Mouse (Mus musculus) urinary bladder, postnatal 4 days (tissue): ENCODE measurements around the gene Colq.

ENCODE experiments used
- DNase-seq, 2 experiments: peaks; one replicate each; pipeline ENCODE4 v3.0.0; 2021 to 2022; ENCODE audit warnings: low spot score in 2 of 2

The Colq gene

GRCm38 (mm10) chr14:31530847-31531246 is 60.3 kb downstream of the Colq start:
- DNase-seq: no peak

- DNase-seq: no peak
Measured at GRCm38 (mm10) chr14:31525040-31525810, 65.9 kb downstream of the Colq start.

GRCm38 (mm10) chr14:31521318-31521717 is 69.8 kb downstream of the Colq start:
- no peak for DNase-seq

GRCm38 (mm10) chr14:31519165-31519564 is 72.0 kb downstream of the Colq start:
- DNase-seq: no peak

- no peak for DNase-seq
Measured at GRCm38 (mm10) chr14:31515895-31516294, 75.2 kb downstream of the Colq start.

GRCm38 (mm10) chr14:31510322-31510721 is 80.8 kb downstream of the Colq start:
- DNase-seq: no peak

GRCm38 (mm10) chr14:31509911-31510310 is 81.2 kb downstream of the Colq start:
- no peak for DNase-seq

GRCm38 (mm10) chr14:31506456-31506855 is 84.7 kb downstream of the Colq start:
- DNase-seq: no peak

- no peak for DNase-seq
Measured at GRCm38 (mm10) chr14:31503406-31503805, 87.7 kb downstream of the Colq start.

- no peak for DNase-seq
Measured at GRCm38 (mm10) chr14:31499526-31499925, 91.6 kb downstream of the Colq start.

GRCm38 (mm10) chr14:31496241-31496646 is 94.9 kb downstream of the Colq start:
- DNase-seq: no peak

- no peak for DNase-seq
Measured at GRCm38 (mm10) chr14:31495538-31495937, 95.6 kb downstream of the Colq start.

- DNase-seq: peak; percentile 85 to 89
Measured at GRCm38 (mm10) chr14:31494975-31495455, 96.1 kb downstream of the Colq start, which contains the start of gene Mettl6. Gene Mettl6, minus strand, starts transcription at chr14:31495040.

- DNase-seq: no peak
Measured at GRCm38 (mm10) chr14:31494349-31494974, 96.7 kb downstream of the Colq start, which contains the start of gene Eaf1. Gene Eaf1, plus strand, starts transcription at chr14:31494399.

GRCm38 (mm10) chr14:31493901-31494300 is 97.2 kb downstream of the Colq start:
- DNase-seq: no peak

GRCm38 (mm10) chr14:31488055-31488454 is 103.1 kb downstream of the Colq start:
- no peak for DNase-seq

GRCm38 (mm10) chr14:31486465-31486864 is 104.7 kb downstream of the Colq start:
- no peak for DNase-seq

GRCm38 (mm10) chr14:31482417-31482816 is 108.7 kb downstream of the Colq start:
- no peak for DNase-seq

- no peak for DNase-seq
Measured at GRCm38 (mm10) chr14:31473297-31473696, 117.8 kb downstream of the Colq start.
